Mouse (Mus musculus) limb, embryonic 11.5 days (tissue): ENCODE results near the gene Mapre1. TPM values are rescaled to one million over a fixed set of nuclear protein-coding genes. Genes with fewer than 3 reads are reported as not detected.
A peak's percentile ranks its signal among the peaks of the same experiment; 100 is the strongest.
"Not testable (repeated sequence)": the region's sequence is repeated elsewhere in the genome, so short reads cannot be mapped to it uniquely, and the experiment has no call there.

ENCODE experiments used
- ATAC-seq: fragments of 200-750 bp; cut with Nextera tagmentation; 2 replicates; pipeline ENCODE4 v1.8.0; 2017; ENCODE audit warnings: low read depth; ENCODE audit not compliant: insufficient number of reproducible peaks, low FRiP score, low TSS enrichment
- DNase-seq: peaks from one replicate; pipeline ENCODE4 v3.0.0-alpha.2; 2015; ENCODE audit warnings: low spot score
- H3K27ac ChIP-seq: fragments of 300-500 bp; sonication (generic); replicated peaks from 2 replicates; pipeline ENCODE4 v1.5.1; 2014; ENCODE audit warnings: low read depth, mild to moderate bottlenecking, low read length
- H3K27me3 ChIP-seq: fragments of 300-500 bp; sonication (generic); 2 replicates; pipeline ENCODE4 v1.6.1; 2014; ENCODE audit warnings: mild to moderate bottlenecking, low read length, mixed read lengths; ENCODE audit not compliant: control insufficient read depth, insufficient read depth
- H3K36me3 ChIP-seq: fragments of 300-500 bp; sonication (generic); 2 replicates; pipeline ENCODE4 v1.6.1; 2014; ENCODE audit warnings: mild to moderate bottlenecking, low read length, moderate library complexity, mixed read lengths; ENCODE audit not compliant: control insufficient read depth, insufficient read depth
- H3K4me1 ChIP-seq: fragments of 300-500 bp; sonication (generic); 2 replicates; pipeline ENCODE4 v1.6.1; 2014; ENCODE audit warnings: low read length, mixed read lengths; ENCODE audit not compliant: control insufficient read depth, insufficient read depth
- H3K4me2 ChIP-seq: fragments of 300-500 bp; sonication (generic); 2 replicates; pipeline ENCODE4 v1.6.1; 2014; ENCODE audit warnings: low read depth, mild to moderate bottlenecking, moderate library complexity; ENCODE audit not compliant: severe bottlenecking
- H3K4me3 ChIP-seq: fragments of 300-500 bp; sonication (generic); 2 replicates; pipeline ENCODE4 v1.5.1; 2014; ENCODE audit warnings: low read depth, low read length
- H3K9ac ChIP-seq: fragments of 300-500 bp; sonication (generic); 2 replicates; pipeline ENCODE4 v1.6.1; 2014; ENCODE audit warnings: mild to moderate bottlenecking, low read length
- H3K9me3 ChIP-seq: fragments of 300-500 bp; sonication (generic); 2 replicates; pipeline ENCODE4 v1.6.1; 2016; ENCODE audit warnings: low read length; ENCODE audit not compliant: control insufficient read depth
- WGBS: fragments of 180-500 bp; shearing (Covaris S2); extraction: QIAGEN DNeasy Blood & Tissue Kit; methylation state at CpG from one replicate; pipeline ENCODE4 v1.1.7; 2014; 5-methylcytosine and 5-hydroxymethylcytosine counted together
- polyA plus RNA-seq: library from polyadenylated mRNA; unstranded; fragments of >200 nt; fragmentation: Nextera tagmentation; extraction: Ambion mirVana; gene quantifications from 2 replicates; pipeline ENCODE4 v1.2.1, GENCODE M21; 2014

Gene Mapre1
- polyA plus RNA-seq, 1 experiment from 2014 or later = 266 TPM

- WGBS = 93% methylated on average over 2 of the region's 2 CpGs
- Histone ChIP-seq H3K9ac (no peak overlapping the region), H3K27ac (no peak overlapping the region), H3K9me3 (no peaks in the 10 kb centered on the region), H3K36me3 (no peaks in the 10 kb centered on the region), H3K4me2 (no peak overlapping the region), H3K4me1 (no peaks in the 10 kb centered on the region), H3K4me3 (no peak overlapping the region), H3K27me3 (no peaks in the 10 kb centered on the region)
- ATAC-seq (no peak), DNase-seq (no peak)
These were observed 43.6 kb downstream of the Mapre1 start for GRCm38 (mm10) chr2:153784668-153785067.

GRCm38 (mm10) chr2:153793366-153793765 is 52.3 kb downstream of the Mapre1 start:
- no peaks in the 10 kb centered on the region for H3K4me1 ChIP-seq
- no peaks in the 10 kb centered on the region for H3K36me3 ChIP-seq
- no peak for DNase-seq
- no peaks in the 10 kb centered on the region for H3K27me3 ChIP-seq
- H3K4me2 ChIP-seq = no peak overlapping the region
- ATAC-seq = no peak
- H3K9ac ChIP-seq = no peak overlapping the region
- no peak overlapping the region for H3K4me3 ChIP-seq
- H3K9me3 ChIP-seq = no peaks in the 10 kb centered on the region
- H3K27ac ChIP-seq = no peak overlapping the region

GRCm38 (mm10) chr2:153795090-153795489 is 54.0 kb downstream of the Mapre1 start:
- peak; percentile 35; the same call in 1 of the 2 replicates for ATAC-seq
- no peak for DNase-seq
- no peak overlapping the region for H3K27ac ChIP-seq
- no peaks in the 10 kb centered on the region for H3K9me3 ChIP-seq
- no peaks in the 10 kb centered on the region for H3K4me1 ChIP-seq
- no peaks in the 10 kb centered on the region for H3K27me3 ChIP-seq
- 59% methylated on average over 5 of the region's 5 CpGs for WGBS
- H3K36me3 ChIP-seq = no peaks in the 10 kb centered on the region
- H3K9ac ChIP-seq = no peak overlapping the region
- no peak overlapping the region for H3K4me3 ChIP-seq
- H3K4me2 ChIP-seq = no peak overlapping the region

- H3K27me3 ChIP-seq, H3K4me2 ChIP-seq, H3K9me3 ChIP-seq, H3K36me3 ChIP-seq, ATAC-seq, H3K4me1 ChIP-seq, H3K9ac ChIP-seq, H3K4me3 ChIP-seq, H3K27ac ChIP-seq: not testable (repeated sequence)
- DNase-seq = peak; percentile 69
These were observed 66.4 kb downstream of the Mapre1 start for GRCm38 (mm10) chr2:153807464-153807863.

GRCm38 (mm10) chr2:153808146-153808545 is 67.1 kb downstream of the Mapre1 start:
- ATAC-seq = no peak
- Histone ChIP-seq H3K27ac (no peak overlapping the region), H3K9ac (no peak overlapping the region), H3K4me1 (no peaks in the 10 kb centered on the region), H3K9me3 (no peaks in the 10 kb centered on the region), H3K4me2 (no peak overlapping the region), H3K4me3 (no peak overlapping the region), H3K27me3 (no peaks in the 10 kb centered on the region), H3K36me3 (no peaks in the 10 kb centered on the region)
- WGBS = 86% methylated on average over 8 of the region's 8 CpGs
- no peak for DNase-seq

- no peaks in the 10 kb centered on the region for H3K9me3 ChIP-seq
- no peak overlapping the region for H3K4me2 ChIP-seq
- H3K27ac ChIP-seq = no peak overlapping the region
- H3K4me1 ChIP-seq = no peaks in the 10 kb centered on the region
- H3K36me3 ChIP-seq = no peaks in the 10 kb centered on the region
- no peak for DNase-seq
- no peak for ATAC-seq
- H3K4me3 ChIP-seq = no peak overlapping the region
- no peak overlapping the region for H3K9ac ChIP-seq
- H3K27me3 ChIP-seq = no peaks in the 10 kb centered on the region
- 84% methylated on average over 6 of the region's 6 CpGs for WGBS
These were observed 67.8 kb downstream of the Mapre1 start for GRCm38 (mm10) chr2:153808841-153809240.

- no peak overlapping the region for H3K4me3 ChIP-seq
- DNase-seq (no peak), ATAC-seq (no peak)
- no peak overlapping the region for H3K4me2 ChIP-seq
- no peaks in the 10 kb centered on the region for H3K9me3 ChIP-seq
- no peaks in the 10 kb centered on the region for H3K27me3 ChIP-seq
- no peak overlapping the region for H3K9ac ChIP-seq
- no peaks in the 10 kb centered on the region for H3K36me3 ChIP-seq
- H3K4me1 ChIP-seq = no peaks in the 10 kb centered on the region
- H3K27ac ChIP-seq = no peak overlapping the region
- 62% methylated on average over 3 of the region's 3 CpGs for WGBS
These were observed 68.8 kb downstream of the Mapre1 start for GRCm38 (mm10) chr2:153809921-153810320.

- no peak overlapping the region for H3K4me2 ChIP-seq
- H3K9ac ChIP-seq = no peak overlapping the region
- no peaks in the 10 kb centered on the region for H3K27me3 ChIP-seq
- H3K27ac ChIP-seq = no peak overlapping the region
- H3K4me1 ChIP-seq = no peaks in the 10 kb centered on the region
- H3K9me3 ChIP-seq = no peaks in the 10 kb centered on the region
- WGBS = 98% methylated on average over 2 of the region's 2 CpGs
- no peak for ATAC-seq
- H3K4me3 ChIP-seq = no peak overlapping the region
- no peak for DNase-seq
- H3K36me3 ChIP-seq = no peaks in the 10 kb centered on the region
These were observed 81.0 kb downstream of the Mapre1 start for GRCm38 (mm10) chr2:153822005-153822543.
